Comparison of ENCODE assay signal across 7 mouse cellular contexts in the genomic region with DNA sequence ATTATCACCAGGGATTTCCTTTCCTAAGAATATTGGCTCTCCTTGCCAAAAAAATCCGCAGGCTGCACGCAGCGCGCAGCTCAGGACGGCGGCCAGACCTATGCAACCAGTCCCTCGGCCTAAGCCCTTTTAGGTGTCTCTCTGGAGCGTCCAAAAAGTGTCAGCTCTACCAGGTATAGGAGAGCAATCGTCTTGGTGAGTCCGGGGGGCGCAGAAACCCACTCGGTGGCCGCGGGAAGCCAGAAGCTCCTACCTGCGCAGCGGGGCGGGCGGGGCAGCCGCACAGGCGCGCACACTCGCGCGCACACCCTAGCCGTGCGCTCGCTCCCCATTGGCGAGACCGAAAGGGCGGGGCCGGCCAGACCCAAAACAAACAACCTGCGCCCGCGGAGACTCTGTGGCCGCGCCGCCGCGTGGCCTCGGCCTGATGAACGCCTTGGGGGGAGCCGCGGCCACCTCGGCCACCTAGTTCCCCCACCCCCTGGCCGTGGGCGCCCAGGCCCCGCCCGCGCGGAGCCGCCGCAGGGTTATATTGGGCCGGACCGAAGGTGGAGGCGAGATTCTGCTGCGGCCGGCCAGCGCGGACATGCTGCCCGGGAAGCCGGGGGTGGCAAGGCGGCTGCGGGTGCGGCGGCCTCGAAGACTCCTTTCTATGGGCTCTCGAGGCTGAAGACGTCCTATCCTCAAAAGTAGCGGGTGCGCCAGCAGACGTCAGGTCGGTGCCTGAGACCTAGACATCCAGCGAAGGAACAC. TPM values are rescaled to one million over a fixed set of nuclear protein-coding genes. Genes with fewer than 3 reads are reported as not detected.
DNase-seq lines count a peak whose midpoint lies in the region; ATAC-seq and TF ChIP-seq lines count a peak whose summit lies in the region.

No protein-coding gene starts in this region.

- no peak overlapping the region for H3K27ac ChIP-seq in CH12.LX (ENCODE audit: insufficient read depth, low read depth)
- H3K27ac ChIP-seq in forebrain, embryonic 12.5 days: no peak overlapping the region
- H3K27ac ChIP-seq in hindbrain, embryonic 14.5 days: no peak overlapping the region
- H3K27ac ChIP-seq in limb, embryonic 11.5 days (replicated peaks; ENCODE audit: low read depth, low read length): no peak overlapping the region
- H3K27ac ChIP-seq in small intestine, adult 2 months (ENCODE audit: insufficient read depth, low read depth, low read length): peak overlapping the region; percentile 3; the same call in 1 of the 2 replicates

- no peak for TF ChIP-seq POLR2A in CH12.LX (IDR thresholded peaks at IDR 0.05; ENCODE audit: low read depth, low read length)
- TF ChIP-seq POLR2A in small intestine, adult 2 months (IDR thresholded peaks at IDR 0.05; ENCODE audit: low read depth, low read length): peak; percentile 38; the same call in 1 of the 2 replicates

- TF ChIP-seq CTCF in CH12.LX (conservative IDR thresholded peaks at IDR 0.05 in 1 of 2, IDR thresholded peaks at IDR 0.05 in 1 of 2; ENCODE audit: low read depth in 2 of 2, low read length in 2 of 2): no peak
- no peak for TF ChIP-seq CTCF in small intestine, adult 2 months (IDR thresholded peaks at IDR 0.05; ENCODE audit: extremely low read depth, insufficient read length, insufficient replicate concordance, low read depth, low read length)

- H3K4me3 ChIP-seq in CH12.LX (replicated peaks in 1 of 3; ENCODE audit: low read depth in 2 of 3, low read length in 2 of 3, poor library complexity in 1 of 3): peak overlapping the region in 2 of 3 experiments; percentile 27 to 44
- peak overlapping the region; percentile 61 for H3K4me3 ChIP-seq in forebrain, embryonic 12.5 days (replicated peaks)
- H3K4me3 ChIP-seq in hindbrain, embryonic 14.5 days (replicated peaks; ENCODE audit: low read length): peak overlapping the region; percentile 51
- H3K4me3 ChIP-seq in limb, embryonic 11.5 days (ENCODE audit: low read depth, low read length): peak overlapping the region; percentile 53
- H3K4me3 ChIP-seq in small intestine, adult 2 months (ENCODE audit: low read depth, low read length): peak overlapping the region; percentile 80

- no peak for TF ChIP-seq RAD21 in CH12.LX (IDR thresholded peaks at IDR 0.05; ENCODE audit: low read depth, low read length)

- H3K9ac ChIP-seq in CH12.LX (ENCODE audit: insufficient read depth, low read depth): no peak overlapping the region; the same call in 1 of the 2 replicates
- peak overlapping the region; percentile 51 for H3K9ac ChIP-seq in forebrain, embryonic 12.5 days
- 0 out of 2 replicates have a peak overlapping the region, but pooled peaks have one; percentile 59 for H3K9ac ChIP-seq in hindbrain, embryonic 14.5 days
- H3K9ac ChIP-seq in limb, embryonic 11.5 days (ENCODE audit: low read length): no peak overlapping the region

- whole genome bisulfite sequencing in forebrain, embryonic 12.5 days: 1% methylated on average over 73 of the region's 73 CpGs
- under 1% methylated on average over 69 of the region's 73 CpGs for WGBS in hindbrain, embryonic 14.5 days
- under 1% methylated on average over 70 of the region's 73 CpGs for WGBS in limb, embryonic 11.5 days
- under 1% methylated on average over 73 of the region's 73 CpGs for WGBS in small intestine, adult 2 months

- peak; percentile 49 for ATAC-seq in forebrain, embryonic 12.5 days (ENCODE audit: low FRiP score)
- peak; percentile 18 for ATAC-seq in hindbrain, embryonic 14.5 days (ENCODE audit: low FRiP score)
- ATAC-seq in limb, embryonic 11.5 days (ENCODE audit: insufficient number of reproducible peaks, low FRiP score, low TSS enrichment, low read depth): peak; percentile 61; the same call in 1 of the 2 replicates

- peak overlapping the region; percentile 59 for H3K4me2 ChIP-seq in CH12.LX (ENCODE audit: insufficient read depth, low read depth, poor library complexity, severe bottlenecking)
- H3K4me2 ChIP-seq in forebrain, embryonic 12.5 days: peak overlapping the region; percentile 98
- H3K4me2 ChIP-seq in hindbrain, embryonic 14.5 days (replicated peaks): peak overlapping the region; percentile 96
- peak overlapping the region; percentile 93 for H3K4me2 ChIP-seq in limb, embryonic 11.5 days (ENCODE audit: low read depth, severe bottlenecking)

- in situ Hi-C loops in CH12.LX (cut with MboI; ENCODE audit: low pct_ligation_motif_present, low pct_unique_long_range_greater_than_20kb, low sequenced_read_pairs): no loop called here

- peaks cover 21% of the 10 kb centered on the region for H3K9me3 ChIP-seq in CH12.LX (replicated peaks; ENCODE audit: low read length)
- no peaks in the 10 kb centered on the region for H3K9me3 ChIP-seq in forebrain, embryonic 12.5 days
- H3K9me3 ChIP-seq in hindbrain, embryonic 14.5 days (ENCODE audit: control insufficient read depth, low read length): no peaks in the 10 kb centered on the region
- H3K9me3 ChIP-seq in limb, embryonic 11.5 days (ENCODE audit: control insufficient read depth, low read length): no peaks in the 10 kb centered on the region

- dilution Hi-C loops in CH12.LX (cut with MboI; ENCODE audit: extremely low pct_ligation_motif_present, extremely low pct_unique_long_range_greater_than_20kb, low sequenced_read_pairs): no loop called here

- no peaks in the 10 kb centered on the region for H3K27me3 ChIP-seq in CH12.LX (replicated peaks)
- H3K27me3 ChIP-seq in forebrain, embryonic 12.5 days: peaks cover 95% of the 10 kb centered on the region
- H3K27me3 ChIP-seq in hindbrain, embryonic 14.5 days (ENCODE audit: control insufficient read depth, insufficient read depth, low read length): peaks cover 97% of the 10 kb centered on the region
- peaks cover 82% of the 10 kb centered on the region for H3K27me3 ChIP-seq in limb, embryonic 11.5 days (ENCODE audit: control insufficient read depth, insufficient read depth, low read length)
- peaks cover 12% of the 10 kb centered on the region for H3K27me3 ChIP-seq in small intestine, adult 2 months (ENCODE audit: control insufficient read depth, insufficient read depth, low read length)

- H3K4me1 ChIP-seq in CH12.LX (ENCODE audit: control insufficient read depth in 1 of 2, insufficient read depth in 2 of 2): no peaks in the 10 kb centered on the region; a peak in 1 of 4 replicates
- peaks cover 29% of the 10 kb centered on the region for H3K4me1 ChIP-seq in forebrain, embryonic 12.5 days
- H3K4me1 ChIP-seq in hindbrain, embryonic 14.5 days (replicated peaks; ENCODE audit: control insufficient read depth, insufficient read depth, low read length): peaks cover 23% of the 10 kb centered on the region
- H3K4me1 ChIP-seq in limb, embryonic 11.5 days (ENCODE audit: control insufficient read depth, insufficient read depth, low read length): peaks cover 16% of the 10 kb centered on the region
- peaks cover 6% of the 10 kb centered on the region for H3K4me1 ChIP-seq in small intestine, adult 2 months (ENCODE audit: control insufficient read depth, insufficient read depth, insufficient read length, low read length)

- TF ChIP-seq EP300 in CH12.LX (IDR thresholded peaks at IDR 0.05; ENCODE audit: low read length): no peak

- H3K36me3 ChIP-seq in CH12.LX (replicated peaks in 1 of 2; ENCODE audit: control insufficient read depth in 1 of 2, insufficient read depth in 1 of 2, low read length in 1 of 2): no peaks in the 10 kb centered on the region
- H3K36me3 ChIP-seq in forebrain, embryonic 12.5 days (replicated peaks): no peaks in the 10 kb centered on the region
- no peaks in the 10 kb centered on the region for H3K36me3 ChIP-seq in hindbrain, embryonic 14.5 days (replicated peaks; ENCODE audit: control insufficient read depth, insufficient read depth)
- H3K36me3 ChIP-seq in limb, embryonic 11.5 days (ENCODE audit: control insufficient read depth, insufficient read depth, low read length): no peaks in the 10 kb centered on the region
- H3K36me3 ChIP-seq in small intestine, adult 2 months (ENCODE audit: control insufficient read depth, insufficient read depth, low read length): no peaks in the 10 kb centered on the region

- H3K79me2 ChIP-seq in CH12.LX (replicated peaks; ENCODE audit: control insufficient read depth, extremely low read depth, insufficient read depth, poor library complexity, severe bottlenecking): no peaks in the 10 kb centered on the region

- peak; percentile 11 for DNase-seq in CH12.LX (ENCODE audit: extremely low read depth)
- peak; percentile 31 for DNase-seq in adrenal gland, adult 8-10 months
- DNase-seq in hindbrain, embryonic 14.5 days (ENCODE audit: low spot score): no peak
- DNase-seq in limb, embryonic 11.5 days (ENCODE audit: low spot score): peak; percentile 70
- peak; percentile 39 for DNase-seq in mesoderm, embryonic 11.5 days (ENCODE audit: low read depth, low spot score)

TF ChIP-seq in CH12.LX, 34 proteins besides CTCF, POLR2A, EP300 and RAD21:
- TF ChIP-seq HCFC1 (IDR thresholded peaks at IDR 0.05; ENCODE audit: low read depth, low read length) (no peak), NRF1 (IDR thresholded peaks at IDR 0.05; ENCODE audit: low read depth, low read length) (peak; percentile 58), KAT2A (IDR thresholded peaks at IDR 0.05; ENCODE audit: insufficient replicate concordance, low read length) (no peak)
TF ChIP-seq in CH12.LX: peak in this region for 1.

RNA-seq across cellular contexts. Expression of gene A530084C06Rik, which starts 1.2 kb away (rescaled TPM):
- total RNA-seq in CH12.LX (2012; rRNA removed): not detected in 2 replicates
- total RNA-seq in CH12.LX (2014; rRNA removed): not detected in 2 replicates
- polyA plus RNA-seq in CH12.LX (2012; ENCODE audit: insufficient read length, low read depth): not detected in 2 replicates
- not detected for total RNA-seq in adrenal gland, adult 8-10 months (2022)
- polyA plus RNA-seq in forebrain, embryonic 12.5 days (2016; fragmentation: Nextera tagmentation; extraction: Ambion mirVana): not detected in 2 replicates
- polyA plus RNA-seq in hindbrain, embryonic 14.5 days (2014; fragmentation: Nextera tagmentation; extraction: Ambion mirVana): not detected in 2 replicates
- not detected in 2 replicates for polyA plus RNA-seq in limb, embryonic 11.5 days (2014; fragmentation: Nextera tagmentation; extraction: Ambion mirVana)
- 0.56 and 0.88 TPM in 2 replicates for polyA plus RNA-seq in small intestine, adult 2 months (2012; rRNA removed)

RNA-seq across cellular contexts. Expression of gene Foxq1, which starts 2.0 kb away (rescaled TPM):
- total RNA-seq in CH12.LX (2012; rRNA removed): not detected in 2 replicates
- not detected in 2 replicates for total RNA-seq in CH12.LX (2014; rRNA removed)
- not detected in 2 replicates for polyA plus RNA-seq in CH12.LX (2012; ENCODE audit: insufficient read length, low read depth)
- total RNA-seq in adrenal gland, adult 8-10 months (2022): under 1 TPM; 0.09 to 0.24 (median 0.10) TPM
- polyA plus RNA-seq in forebrain, embryonic 12.5 days (2016; fragmentation: Nextera tagmentation; extraction: Ambion mirVana): 1.6 and 2.0 TPM in 2 replicates
- polyA plus RNA-seq in hindbrain, embryonic 14.5 days (2014; fragmentation: Nextera tagmentation; extraction: Ambion mirVana): 2.9 and 3.1 TPM in 2 replicates
- 0.08 and 0.11 TPM in 2 replicates for polyA plus RNA-seq in limb, embryonic 11.5 days (2014; fragmentation: Nextera tagmentation; extraction: Ambion mirVana)
- 9.2 and 59.1 TPM in 2 replicates for polyA plus RNA-seq in small intestine, adult 2 months (2012; rRNA removed)

Comparison
In these comparisons a context has a peak if more than half of its experiments do, and no peak if none do; other contexts are left out.
1. H3K9ac ChIP-seq: peak in forebrain, embryonic 12.5 days (single experiment) and hindbrain, embryonic 14.5 days (single experiment); none in CH12.LX (single experiment) and limb, embryonic 11.5 days (single experiment).
2. Peak in every context shown above with its lines, with median percentiles within 50 percentile points of each other: H3K4me2 ChIP-seq, H3K4me3 ChIP-seq and ATAC-seq.